Mouse (Mus musculus) MEL (cell line): ENCODE data around the gene Phykpl. TPM values are rescaled to one million over a fixed set of nuclear protein-coding genes. Genes with fewer than 3 reads are reported as not detected.
A peak's percentile ranks its signal among the peaks of the same experiment; 100 is the strongest.

ENCODE experiments used
- DNase-seq: peaks from one replicate; pipeline ENCODE4 v3.0.0; 2011; ENCODE audit warnings: low read depth, low spot score
- H3K27ac ChIP-seq: 2 replicates; pipeline ENCODE4 v1.5.1; 2012; ENCODE audit warnings: low read depth, mild to moderate bottlenecking, control low read depth, low read length, moderate library complexity; ENCODE audit not compliant: control insufficient read depth
- H3K27me3 ChIP-seq, 2 experiments: fragments of 150-350 bp in 1 of 2; sonication (generic) in 1 of 2; 2 replicates each; pipeline ENCODE4 v1.6.1; 2012; ENCODE audit warnings: low read length in 2 of 2, mild to moderate bottlenecking in 2 of 2, improper control_type of control experiment in 1 of 2, moderate library complexity in 1 of 2; ENCODE audit not compliant: insufficient read depth in 2 of 2, control insufficient read depth in 1 of 2
- H3K36me3 ChIP-seq, 2 experiments: 2 replicates each; pipeline ENCODE4 v1.6.1; 2012 to 2014; ENCODE audit warnings: low read length in 2 of 2, improper control_type of control experiment in 1 of 2, inconsistent platforms in 1 of 2, mild to moderate bottlenecking in 1 of 2; ENCODE audit not compliant: insufficient read depth in 2 of 2, control insufficient read depth in 1 of 2
- H3K4me1 ChIP-seq, 2 experiments: fragments of 150-350 bp in 1 of 2; sonication (generic) in 1 of 2; 2 replicates each; pipeline ENCODE4 v1.6.1; 2012; ENCODE audit warnings: low read length in 2 of 2, improper control_type of control experiment in 1 of 2, mild to moderate bottlenecking in 1 of 2; ENCODE audit not compliant: insufficient read depth in 2 of 2, control insufficient read depth in 1 of 2
- H3K4me3 ChIP-seq, 2 experiments: fragments of 150-350 bp in 1 of 2; sonication (generic) in 1 of 2; 2 replicates each; pipeline ENCODE4 v1.5.1; 2012; ENCODE audit warnings: low read depth in 2 of 2, low read length in 2 of 2, mild to moderate bottlenecking in 2 of 2, moderate library complexity in 2 of 2, control low read depth in 1 of 2, improper control_type of control experiment in 1 of 2; ENCODE audit not compliant: control insufficient read depth in 1 of 2, insufficient read depth in 1 of 2
- H3K79me2 ChIP-seq: 2 replicates; pipeline ENCODE4 v1.6.1; 2012; ENCODE audit warnings: mild to moderate bottlenecking, low read length, moderate library complexity; ENCODE audit not compliant: control insufficient read depth, poor library complexity, insufficient read depth
- H3K9ac ChIP-seq: 2 replicates; pipeline ENCODE4 v1.6.1; 2012; ENCODE audit warnings: low read depth, mild to moderate bottlenecking, control low read depth, low read length, moderate library complexity; ENCODE audit not compliant: control insufficient read depth, poor library complexity, severe bottlenecking
- H3K9me3 ChIP-seq: fragments of 150-350 bp; sonication (generic); replicated peaks from 2 replicates; pipeline ENCODE4 v1.6.1; 2012; ENCODE audit warnings: mild to moderate bottlenecking, low read length, improper control_type of control experiment, moderate library complexity; ENCODE audit not compliant: insufficient read depth
- BHLHE40 ChIP-seq: IDR thresholded peaks from 2 replicates; pipeline ENCODE4 v1.6.1; 2012; ENCODE audit warnings: low read depth, mild to moderate bottlenecking, inconsistent platforms, low read length, improper control_type of control experiment, borderline replicate concordance
- CHD1 ChIP-seq: IDR thresholded peaks from 2 replicates; pipeline ENCODE4 v1.6.1; 2012; ENCODE audit warnings: low read depth, mild to moderate bottlenecking, inconsistent platforms, low read length, improper control_type of control experiment
- CHD2 ChIP-seq: IDR thresholded peaks from 2 replicates; pipeline ENCODE4 v1.6.1; 2011; ENCODE audit warnings: low read length, improper control_type of control experiment
- CTCF ChIP-seq, 3 experiments: IDR thresholded peaks in 2 of 3; conservative IDR thresholded peaks in 1 of 3; 2 replicates each; pipeline ENCODE4 v1.5.1; 2011 to 2012; ENCODE audit warnings: low read length in 3 of 3, low read depth in 2 of 3, mild to moderate bottlenecking in 2 of 3, improper control_type of control experiment in 1 of 3, inconsistent platforms in 1 of 3, mixed read lengths in 1 of 3, moderate library complexity in 1 of 3; ENCODE audit not compliant: control insufficient read depth in 1 of 3, insufficient read depth in 1 of 3, poor library complexity in 1 of 3, severe bottlenecking in 1 of 3
- E2F4 ChIP-seq: IDR thresholded peaks from 2 replicates; pipeline ENCODE4 v1.6.1; 2011; ENCODE audit warnings: low read depth, low read length, improper control_type of control experiment, borderline replicate concordance
- ELF1 ChIP-seq: IDR thresholded peaks from 2 replicates; pipeline ENCODE4 v1.6.1; 2014; ENCODE audit warnings: low read depth, mild to moderate bottlenecking, inconsistent platforms, low read length, improper control_type of control experiment, moderate library complexity
- ETS1 ChIP-seq: IDR thresholded peaks from 2 replicates; pipeline ENCODE4 v1.6.1; 2012; ENCODE audit warnings: low read depth, mild to moderate bottlenecking, inconsistent platforms, low read length, improper control_type of control experiment, moderate library complexity
- GABPA ChIP-seq: IDR thresholded peaks from 2 replicates; pipeline ENCODE4 v1.6.1; 2012; ENCODE audit warnings: low read depth, mild to moderate bottlenecking, inconsistent platforms, low read length, improper control_type of control experiment, moderate library complexity
- GATA1 ChIP-seq: IDR thresholded peaks from 2 replicates; pipeline ENCODE4 v1.6.1; 2011; ENCODE audit warnings: low read depth, low read length, improper control_type of control experiment
- HCFC1 ChIP-seq: IDR thresholded peaks from 2 replicates; pipeline ENCODE4 v1.6.1; 2012; ENCODE audit warnings: low read depth, mild to moderate bottlenecking, inconsistent platforms, low read length, improper control_type of control experiment, moderate library complexity
- JUND ChIP-seq: IDR thresholded peaks from 2 replicates; pipeline ENCODE4 v1.6.1; 2011; ENCODE audit warnings: low read depth, mild to moderate bottlenecking, improper control_type of control experiment, low read length
- KAT2A ChIP-seq: conservative IDR thresholded peaks from 2 replicates; pipeline ENCODE4 v1.6.1; 2012; ENCODE audit warnings: low read depth, low read length, improper control_type of control experiment, inconsistent platforms
- MAFK ChIP-seq: IDR thresholded peaks from 2 replicates; pipeline ENCODE4 v1.6.1; 2011; ENCODE audit warnings: low read depth, mild to moderate bottlenecking, low read length, improper control_type of control experiment, borderline replicate concordance
- MAZ ChIP-seq: IDR thresholded peaks from 2 replicates; pipeline ENCODE4 v1.6.1; 2012; ENCODE audit warnings: low read depth, mild to moderate bottlenecking, inconsistent platforms, low read length, improper control_type of control experiment
- MEF2A ChIP-seq: IDR thresholded peaks from 2 replicates; pipeline ENCODE4 v1.6.1; 2014; ENCODE audit warnings: low read depth, mild to moderate bottlenecking, inconsistent platforms, low read length, improper control_type of control experiment; ENCODE audit not compliant: poor library complexity, insufficient replicate concordance, severe bottlenecking; ENCODE audit errors: extremely low read depth
- MXI1 ChIP-seq: IDR thresholded peaks from 2 replicates; pipeline ENCODE4 v1.6.1; 2011; ENCODE audit warnings: mild to moderate bottlenecking, low read depth, low read length, improper control_type of control experiment
- MYB ChIP-seq: IDR thresholded peaks from 2 replicates; pipeline ENCODE4 v1.6.1; 2011; ENCODE audit warnings: mild to moderate bottlenecking, low read depth, low read length, improper control_type of control experiment
- MYC ChIP-seq: IDR thresholded peaks from 2 replicates; pipeline ENCODE4 v1.6.1; 2011; ENCODE audit warnings: low read depth, mild to moderate bottlenecking, low read length, improper control_type of control experiment, moderate library complexity
- NELFE ChIP-seq: IDR thresholded peaks from 2 replicates; pipeline ENCODE4 v1.6.1; 2011; ENCODE audit warnings: low read depth, low read length, improper control_type of control experiment
- NRF1 ChIP-seq: IDR thresholded peaks from 2 replicates; pipeline ENCODE4 v1.6.1; 2014; ENCODE audit warnings: low read depth, mild to moderate bottlenecking, inconsistent platforms, low read length, improper control_type of control experiment, moderate library complexity; ENCODE audit not compliant: poor library complexity, insufficient read depth, severe bottlenecking
- POLR2A ChIP-seq, 2 experiments: IDR thresholded peaks; 2 replicates each; pipeline ENCODE4 v1.6.1; 2011 to 2012; ENCODE audit warnings: low read length in 2 of 2, mild to moderate bottlenecking in 2 of 2, control low read depth in 1 of 2, improper control_type of control experiment in 1 of 2, low read depth in 1 of 2, moderate library complexity in 1 of 2; ENCODE audit not compliant: control insufficient read depth in 1 of 2, insufficient read depth in 1 of 2, poor library complexity in 1 of 2
- POLR2AphosphoS2 ChIP-seq: IDR thresholded peaks from 2 replicates; pipeline ENCODE4 v1.6.1; 2011; ENCODE audit warnings: low read length, improper control_type of control experiment
- POLR2AphosphoS5 ChIP-seq: IDR thresholded peaks from 2 replicates; pipeline ENCODE4 v1.6.1; 2012; ENCODE audit warnings: low read depth, borderline replicate concordance, mild to moderate bottlenecking, inconsistent platforms, low read length, moderate library complexity, mixed read lengths
- RAD21 ChIP-seq: IDR thresholded peaks from 2 replicates; pipeline ENCODE4 v1.6.1; 2011; ENCODE audit warnings: mild to moderate bottlenecking, low read depth, low read length, improper control_type of control experiment
- RCOR1 ChIP-seq: IDR thresholded peaks from 2 replicates; pipeline ENCODE4 v1.6.1; 2012; ENCODE audit warnings: low read depth, mild to moderate bottlenecking, inconsistent platforms, low read length, improper control_type of control experiment
- SIN3A ChIP-seq: IDR thresholded peaks from 2 replicates; pipeline ENCODE4 v1.6.1; 2012; ENCODE audit warnings: low read length, improper control_type of control experiment, inconsistent platforms
- SMC3 ChIP-seq: IDR thresholded peaks from 2 replicates; pipeline ENCODE4 v1.6.1; 2011; ENCODE audit warnings: low read depth, low read length, improper control_type of control experiment
- TAL1 ChIP-seq: IDR thresholded peaks from 2 replicates; pipeline ENCODE4 v1.6.1; 2012; ENCODE audit warnings: mild to moderate bottlenecking, inconsistent platforms, low read length, moderate library complexity, mixed read lengths
- TBP ChIP-seq: IDR thresholded peaks from 2 replicates; pipeline ENCODE4 v1.8.0; 2011; ENCODE audit warnings: low read depth, low read length, improper control_type of control experiment
- TCF12 ChIP-seq: IDR thresholded peaks from 2 replicates; pipeline ENCODE4 v1.6.1; 2014; ENCODE audit warnings: low read depth, mild to moderate bottlenecking, inconsistent platforms, low read length, improper control_type of control experiment, moderate library complexity
- UBTF ChIP-seq: IDR thresholded peaks from 2 replicates; pipeline ENCODE4 v1.6.1; 2012; ENCODE audit warnings: low read depth, mild to moderate bottlenecking, inconsistent platforms, low read length, improper control_type of control experiment, moderate library complexity, borderline replicate concordance; ENCODE audit not compliant: insufficient read depth
- USF1 ChIP-seq: IDR thresholded peaks from 2 replicates; pipeline ENCODE4 v1.6.1; 2014; ENCODE audit warnings: low read depth, mild to moderate bottlenecking, inconsistent platforms, low read length, improper control_type of control experiment, moderate library complexity
- USF2 ChIP-seq, 2 experiments: IDR thresholded peaks; 2 replicates each; pipeline ENCODE4 v1.6.1; 2011 to 2012; ENCODE audit warnings: improper control_type of control experiment in 2 of 2, low read length in 2 of 2, borderline replicate concordance in 1 of 2, inconsistent platforms in 1 of 2, low read depth in 1 of 2, mild to moderate bottlenecking in 1 of 2; ENCODE audit not compliant: insufficient read depth in 1 of 2
- ZC3H11A ChIP-seq: IDR thresholded peaks from 2 replicates; pipeline ENCODE4 v1.6.1; 2012; ENCODE audit warnings: low read depth, mild to moderate bottlenecking, inconsistent platforms, low read length, improper control_type of control experiment
- ZKSCAN1 ChIP-seq: IDR thresholded peaks from 2 replicates; pipeline ENCODE4 v1.6.1; 2012; ENCODE audit warnings: low read depth, mild to moderate bottlenecking, inconsistent platforms, low read length, improper control_type of control experiment, moderate library complexity
- polyA plus RNA-seq, 2 experiments: library from polyadenylated mRNA; stranded (reverse) in 1 of 2; unstranded in 1 of 2; fragments of >175 nt in 1 of 2; fragments of >200 nt in 1 of 2; gene quantifications; 2 replicates each; pipeline versions ENCODE4 v1.2.1 to v1.2.4; 2012; ENCODE audit warnings: low replicate concordance in 2 of 2, low read depth in 1 of 2; ENCODE audit not compliant: insufficient read length in 2 of 2, insufficient read depth in 1 of 2, missing spikeins in 1 of 2
- total RNA-seq: library from RNA; depleted of rRNA; stranded (reverse); fragments of 300-350 nt; gene quantifications from 2 replicates; pipeline ENCODE4 v1.2.3, GENCODE M21; 2012

Gene Phykpl
- total and polyA plus RNA-seq, 3 experiments, result 22.7 to 23.0 TPM; not detected in 1

DNA sequence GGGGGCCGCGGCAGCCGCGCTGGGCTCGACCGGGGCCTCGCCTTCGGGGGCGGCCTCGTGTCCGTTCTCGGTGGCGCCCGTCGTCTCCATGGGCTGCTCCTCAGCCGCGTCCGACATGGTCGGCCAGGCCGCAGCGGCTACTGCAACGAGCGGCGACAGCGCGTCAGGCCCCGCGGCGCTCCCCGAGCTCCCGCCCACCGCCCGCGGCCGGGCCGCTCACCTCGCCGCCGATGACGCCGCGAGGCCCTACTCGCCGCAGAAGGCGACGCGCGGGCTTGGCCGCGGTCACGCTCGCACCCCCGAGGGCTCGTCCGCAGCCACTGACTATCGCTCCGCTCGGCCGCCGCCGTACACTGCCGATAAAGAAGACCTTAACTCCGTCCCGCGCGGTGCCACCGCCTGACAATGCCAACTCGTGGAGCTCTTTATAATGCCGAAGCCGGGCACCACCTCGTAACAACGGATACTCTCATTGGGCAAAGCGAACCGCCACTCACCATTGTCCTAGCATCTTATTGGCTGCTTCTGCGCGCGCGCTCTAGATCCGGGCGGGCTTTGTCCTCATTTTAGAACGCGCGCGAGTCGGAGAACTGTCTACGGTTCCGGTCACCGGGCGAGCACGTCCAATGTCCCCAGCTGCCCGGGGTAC lies 22.0 kb downstream of the Phykpl start, which contains the start of gene Hnrnpab:
Gene Hnrnpab, minus strand, starts transcription at position 401 of the 649 bp plus-strand sequence.
- H3K36me3 ChIP-seq, result peaks cover 27 to 57% of the 10 kb centered on the region in 2 experiments
- no peaks in the 10 kb centered on the region for H3K9me3 ChIP-seq
- H3K27me3 ChIP-seq, result no peaks in the 10 kb centered on the region
- peaks cover 5 to 34% of the 10 kb centered on the region in 2 experiments for H3K4me1 ChIP-seq
- peak within 1 kb of the TSS; percentile 94 for H3K9ac ChIP-seq
- peak within 1 kb of the TSS; percentile 77 to 88 for H3K4me3 ChIP-seq
- peaks cover 49% of the 10 kb centered on the region for H3K79me2 ChIP-seq
- peak within 1 kb of the TSS; percentile 87 for H3K27ac ChIP-seq
- DNase-seq, result peak; percentile 99
- TF ChIP-seq CHD1, result peak; percentile 48; the same call in 1 of the 2 replicates
- TF ChIP-seq POLR2AphosphoS2, result peak; percentile 99
- TF ChIP-seq POLR2A (IDR thresholded peaks at IDR 0.05; ENCODE audit: control insufficient read depth in 1 of 2, insufficient read depth in 1 of 2, low read depth in 1 of 2, low read length in 2 of 2, poor library complexity in 1 of 2), result peak; percentile 100
- peak; percentile 84; the same call in 1 of the 2 replicates for TF ChIP-seq TCF12
- TF ChIP-seq ZKSCAN1, result no peak
- peak; percentile 97 for TF ChIP-seq MYC
- TF ChIP-seq BHLHE40, result no peak
- 0 out of 2 replicates have a peak, but pooled peaks have one; percentile 54 for TF ChIP-seq ETS1
- TF ChIP-seq UBTF, result no peak
- TF ChIP-seq MYB, result no peak
- no peak for TF ChIP-seq GABPA
- TF ChIP-seq RCOR1, result peak; percentile 32; the same call in 1 of the 2 replicates
- TF ChIP-seq JUND, result no peak
- TF ChIP-seq CHD2, result peak; percentile 65; the same call in 1 of the 2 replicates
- TF ChIP-seq ZC3H11A, result no peak
- TF ChIP-seq E2F4, result peak; percentile 96
- no peak for TF ChIP-seq USF2 (IDR thresholded peaks at IDR 0.05; ENCODE audit: borderline replicate concordance in 1 of 2, insufficient read depth in 1 of 2, low read depth in 1 of 2, low read length in 2 of 2)
- TF ChIP-seq HCFC1, result peak; percentile 90
- TF ChIP-seq KAT2A, result no peak; the same call in 1 of the 2 replicates
- peak; percentile 100 for TF ChIP-seq NELFE
- TF ChIP-seq CTCF (IDR thresholded peaks at IDR 0.05 in 2 of 3, conservative IDR thresholded peaks at IDR 0.05 in 1 of 3; ENCODE audit: control insufficient read depth in 1 of 3, insufficient read depth in 1 of 3, low read depth in 2 of 3, low read length in 3 of 3, poor library complexity in 1 of 3, severe bottlenecking in 1 of 3), result 0 out of 6 replicates have a peak, but pooled peaks of 1 of the 3 experiments have one; percentile 16
- TF ChIP-seq MXI1, result peak; percentile 90
- peak; percentile 99 for TF ChIP-seq TBP
- peak; percentile 90 for TF ChIP-seq SIN3A
- TF ChIP-seq MAFK, result no peak
- 0 out of 2 replicates have a peak, but pooled peaks have one; percentile 5 for TF ChIP-seq SMC3
- TF ChIP-seq NRF1, result peak; percentile 71
- no peak for TF ChIP-seq ELF1
- no peak for TF ChIP-seq RAD21
- no peak for TF ChIP-seq MEF2A
- TF ChIP-seq MAZ, result peak; percentile 47; the same call in 1 of the 2 replicates
- TF ChIP-seq POLR2AphosphoS5, result peak; percentile 97
- no peak; the same call in 1 of the 2 replicates for TF ChIP-seq USF1
- no peak; the same call in 1 of the 2 replicates for TF ChIP-seq GATA1
- TF ChIP-seq TAL1, result no peak
